Mouse (Mus musculus): Measurements from ENCODE around the gene Tbc1d2b. TPM values are rescaled to one million over a fixed set of nuclear protein-coding genes. Genes with fewer than 3 reads are reported as not detected.

Gene Tbc1d2b
- polyA plus RNA-seq, 1 experiment = 9.9 TPM

Other genes with a start within 250 kb of the Tbc1d2b start
- gene Ctsh, start 216.7 kb downstream of the Tbc1d2b start, polyA plus RNA-seq (2012; rRNA removed) = 38.9 and 60.2 TPM in 2 replicates
- gene Morf4l1, start 156.0 kb downstream of the Tbc1d2b start, polyA plus RNA-seq (2012; rRNA removed) = 75.3 and 77.4 TPM in 2 replicates
- gene Adamts7, start 107.7 kb downstream of the Tbc1d2b start, polyA plus RNA-seq (2012; rRNA removed) = 2.3 and 3.0 TPM in 2 replicates

Measured in large intestine, adult 2 months (tissue).